Mouse (Mus musculus) small intestine, adult 2 months (tissue): ENCODE measurements around the gene Fam227b. TPM values are rescaled to one million over a fixed set of nuclear protein-coding genes. Genes with fewer than 3 reads are reported as not detected.

Experiments used
- H3K27ac ChIP-seq: fragments of 200-500 bp; 2 replicates; pipeline ENCODE4 v1.5.1; 2012; ENCODE audit warnings: low read depth, low read length, control low read depth, inconsistent platforms; ENCODE audit not compliant: insufficient read depth
- H3K27me3 ChIP-seq: fragments of 200-500 bp; 2 replicates; pipeline ENCODE4 v1.6.1; 2012; ENCODE audit warnings: mild to moderate bottlenecking, moderate library complexity, low read length, inconsistent platforms; ENCODE audit not compliant: control insufficient read depth, insufficient read depth
- H3K36me3 ChIP-seq: fragments of 200-500 bp; 2 replicates; pipeline ENCODE4 v1.6.1; 2012; ENCODE audit warnings: mild to moderate bottlenecking, low read length, control low read depth, inconsistent platforms; ENCODE audit not compliant: control insufficient read depth, insufficient read depth
- H3K4me1 ChIP-seq: fragments of 200-500 bp; 2 replicates; pipeline ENCODE4 v1.6.1; 2012; ENCODE audit warnings: low read length, inconsistent platforms, mixed read lengths; ENCODE audit not compliant: control insufficient read depth, insufficient read depth, insufficient read length
- H3K4me3 ChIP-seq: fragments of 200-500 bp; 2 replicates; pipeline ENCODE4 v1.5.1; 2012; ENCODE audit warnings: low read depth, mild to moderate bottlenecking, control low read depth, inconsistent platforms, low read length, moderate library complexity
- CTCF ChIP-seq: fragments of 200-500 bp; IDR thresholded peaks from 2 replicates; pipeline ENCODE4 v1.5.1; 2012; ENCODE audit warnings: low read depth, mild to moderate bottlenecking, control low read depth, inconsistent platforms, low read length, moderate library complexity, mixed read lengths; ENCODE audit not compliant: insufficient replicate concordance, insufficient read length; ENCODE audit errors: extremely low read depth
- POLR2A ChIP-seq: fragments of 200-500 bp; IDR thresholded peaks from 2 replicates; pipeline ENCODE4 v1.6.1; 2012; ENCODE audit warnings: low read depth, mild to moderate bottlenecking, control low read depth, inconsistent platforms, low read length, moderate library complexity
- WGBS: fragments of 180-500 bp; shearing (Covaris S2); methylation state at CpG from one replicate; pipeline ENCODE4 v1.1.7; 2018; 5-methylcytosine and 5-hydroxymethylcytosine counted together
- polyA plus RNA-seq: library from polyadenylated mRNA; depleted of rRNA; stranded (reverse); fragments of >200 nt; gene quantifications from 2 replicates; pipeline ENCODE4 v1.2.3, GENCODE M21; 2012

Gene Fam227b
- polyA plus RNA-seq, 1 experiment, result not detected

DNA sequence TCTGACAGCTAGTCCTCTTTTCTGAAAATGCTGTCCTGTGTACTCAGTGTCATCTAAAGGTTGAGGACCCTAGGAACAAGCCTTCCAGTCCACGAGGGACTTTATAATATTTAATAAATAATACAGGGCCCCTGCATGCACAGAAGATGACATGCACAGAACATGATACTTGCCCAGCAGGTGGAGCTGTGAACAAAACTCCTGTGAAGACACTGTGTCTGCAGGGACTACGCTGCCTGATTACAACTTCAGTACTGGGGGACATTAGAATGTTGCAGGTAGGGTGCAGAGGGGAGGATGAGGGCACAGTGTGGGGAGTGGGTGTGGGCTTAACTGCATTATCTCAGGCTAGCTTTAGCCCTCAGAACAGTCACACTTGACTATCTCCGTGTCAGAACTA lies 145.7 kb downstream of the Fam227b start:
- H3K4me3 ChIP-seq, result no peak overlapping the region
- H3K36me3 ChIP-seq, result no peaks in the 10 kb centered on the region
- no peaks in the 10 kb centered on the region for H3K4me1 ChIP-seq
- TF ChIP-seq POLR2A (no peak), CTCF (peak; percentile 40; the same call in 1 of the 2 replicates)
- 31% methylated on average over 3 of the region's 3 CpGs for WGBS
- H3K27ac ChIP-seq, result no peak overlapping the region
- no peaks in the 10 kb centered on the region for H3K27me3 ChIP-seq

- Histone ChIP-seq H3K4me1 (no peaks in the 10 kb centered on the region), H3K36me3 (no peaks in the 10 kb centered on the region), H3K27ac (no peak overlapping the region), H3K4me3 (no peak overlapping the region), H3K27me3 (no peaks in the 10 kb centered on the region)
- TF ChIP-seq CTCF, result no peak
- 56% methylated on average over 5 of the region's 5 CpGs for WGBS
These were observed 149.5 kb downstream of the Fam227b start for GRCm38 (mm10) chr2:126002291-126002690.

GRCm38 (mm10) chr2:125975808-125976345 lies 175.9 kb downstream of the Fam227b start:
- no peaks in the 10 kb centered on the region for H3K27me3 ChIP-seq
- H3K4me3 ChIP-seq, result no peak overlapping the region
- peaks cover 6% of the 10 kb centered on the region; the same call in 1 of the 2 replicates for H3K36me3 ChIP-seq
- 49% methylated on average over 5 of the region's 5 CpGs for WGBS
- H3K27ac ChIP-seq, result no peak overlapping the region
- TF ChIP-seq POLR2A, result no peak
- TF ChIP-seq CTCF, result no peak
- no peaks in the 10 kb centered on the region for H3K4me1 ChIP-seq

- Histone ChIP-seq H3K4me3 (no peak overlapping the region), H3K36me3 (peaks cover 6% of the 10 kb centered on the region; the same call in 1 of the 2 replicates), H3K27ac (no peak overlapping the region), H3K27me3 (no peaks in the 10 kb centered on the region), H3K4me1 (no peaks in the 10 kb centered on the region)
- TF ChIP-seq CTCF (no peak), POLR2A (no peak)
- 98% methylated on average over 10 of the region's 10 CpGs for WGBS
These were observed 176.6 kb downstream of the Fam227b start for GRCm38 (mm10) chr2:125975206-125975605.

- 47% methylated on average over 6 of the region's 6 CpGs for WGBS
- peaks cover 6% of the 10 kb centered on the region; the same call in 1 of the 2 replicates for H3K36me3 ChIP-seq
- H3K4me1 ChIP-seq, result no peaks in the 10 kb centered on the region
- TF ChIP-seq POLR2A, result no peak
- TF ChIP-seq CTCF, result no peak
- no peak overlapping the region for H3K27ac ChIP-seq
- no peaks in the 10 kb centered on the region for H3K27me3 ChIP-seq
- H3K4me3 ChIP-seq, result no peak overlapping the region
These were observed 178.6 kb downstream of the Fam227b start for GRCm38 (mm10) chr2:125973207-125973606.

DNA sequence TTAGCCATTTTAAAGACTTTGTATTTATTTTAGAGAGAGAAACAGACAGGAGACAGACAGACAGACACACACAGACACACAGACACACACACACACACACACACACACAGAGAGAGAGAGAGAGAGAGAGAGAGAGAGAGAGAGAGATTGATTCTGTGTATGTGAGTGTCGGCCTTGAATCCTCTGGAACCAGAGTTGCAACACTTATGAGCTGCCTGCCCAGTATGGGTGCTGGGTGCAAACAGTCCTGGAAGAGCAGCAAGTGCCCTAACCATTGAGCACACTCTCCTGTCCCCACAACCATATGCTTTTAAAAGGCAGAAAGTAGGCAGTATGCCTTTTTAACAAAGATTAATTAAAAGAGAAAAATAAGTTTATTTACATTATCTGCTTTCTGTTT lies 183.0 kb downstream of the Fam227b start:
- Histone ChIP-seq H3K4me3 (no peak overlapping the region), H3K27ac (no peak overlapping the region), H3K36me3 (no peaks in the 10 kb centered on the region), H3K27me3 (no peaks in the 10 kb centered on the region), H3K4me1 (no peaks in the 10 kb centered on the region)
- 84% methylated on average over 1 of the region's 1 CpGs for WGBS
- TF ChIP-seq CTCF, result no peak
- no peak for TF ChIP-seq POLR2A

DNA sequence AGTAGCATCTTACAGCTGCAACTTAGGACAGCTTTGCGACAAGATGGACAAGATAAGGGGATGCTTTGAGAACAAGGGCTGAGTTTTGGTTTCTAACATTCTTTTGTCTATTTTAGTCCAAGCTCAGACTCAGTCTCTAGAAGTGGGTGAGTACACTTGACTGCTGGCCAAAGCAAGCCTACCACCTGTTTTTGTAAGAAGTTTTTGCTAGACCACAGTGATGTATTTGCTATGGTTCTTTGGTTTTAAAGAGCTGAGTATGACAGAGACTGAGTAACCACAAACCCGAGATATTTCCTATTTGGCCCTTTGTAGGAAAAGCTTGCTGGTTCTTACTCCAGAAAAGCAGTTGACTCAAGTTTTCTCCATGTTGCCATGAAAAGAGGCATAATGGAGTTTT lies 203.6 kb downstream of the Fam227b start:
- peaks cover 15% of the 10 kb centered on the region for H3K36me3 ChIP-seq
- TF ChIP-seq CTCF (no peak), POLR2A (no peak)
- H3K27me3 ChIP-seq, result no peaks in the 10 kb centered on the region
- no peak overlapping the region for H3K4me3 ChIP-seq
- no peaks in the 10 kb centered on the region for H3K4me1 ChIP-seq
- no peak overlapping the region for H3K27ac ChIP-seq
- WGBS, result 86% methylated on average over 2 of the region's 2 CpGs
